Mouse (Mus musculus) liver, embryonic 14 days (tissue): Measurements from ENCODE around the gene Cby1. TPM values are rescaled to one million over a fixed set of nuclear protein-coding genes. Genes with fewer than 3 reads are reported as not detected.

ENCODE experiments used
- polyA plus RNA-seq: library from polyadenylated mRNA; depleted of rRNA; stranded (reverse); fragments of >200 nt; gene quantifications from 2 replicates; pipeline ENCODE4 v1.2.3, GENCODE M21; 2012; rRNA removed

Cby1 gene
- 5.4 and 5.5 TPM in 2 replicates for polyA plus RNA-seq

GRCm38 (mm10) chr15:79658531-79659375 lies at the start of gene Cby1, which contains the start of gene Fam227a:
Gene Cby1 (plus strand): TSS chr15:79659199.
Gene Fam227a (minus strand): TSS chr15:79658956.

GRCm38 (mm10) chr15:79670249-79670971 lies 11.4 kb downstream of the Cby1 start, which contains the start of gene Tomm22:
Gene Tomm22 (plus strand): TSS chr15:79670861.

GRCm38 (mm10) chr15:79687646-79688267 lies 28.8 kb downstream of the Cby1 start, which contains the start of gene Josd1:
Gene Josd1 (minus strand): TSS chr15:79687919.

GRCm38 (mm10) chr15:79690426-79691022 lies 31.5 kb downstream of the Cby1 start, which contains the start of gene Gtpbp1:
Gene Gtpbp1 (plus strand): TSS chr15:79690845.

Other genes with a start within 250 kb of the Cby1 start
- 9.3 and 9.7 TPM in 2 replicates for gene Csnk1e, start 203.6 kb upstream of the Cby1 start, polyA plus RNA-seq
- gene Kcnj4, start 154.0 kb upstream of the Cby1 start, polyA plus RNA-seq: 0.01 TPM in 1 of 2 replicates, not detected in the other
- gene Kdelr3, start 142.8 kb upstream of the Cby1 start, polyA plus RNA-seq: 2.5 and 3.4 TPM in 2 replicates
- 99.7 and 119 TPM in 2 replicates for gene Ddx17, start 112.5 kb upstream of the Cby1 start, polyA plus RNA-seq
- 0.37 and 0.56 TPM in 2 replicates for gene Dmc1, start 54.1 kb upstream of the Cby1 start, polyA plus RNA-seq
- gene Fam227a, start 243 bp upstream of the Cby1 start, polyA plus RNA-seq: 0.47 and 0.58 TPM in 2 replicates
- gene Tomm22, start 11.7 kb downstream of the Cby1 start, polyA plus RNA-seq: 59.4 and 75.8 TPM in 2 replicates
- gene Josd1, start 28.7 kb downstream of the Cby1 start, polyA plus RNA-seq: 17.7 and 22.5 TPM in 2 replicates
- gene Gtpbp1, start 31.6 kb downstream of the Cby1 start, polyA plus RNA-seq: 20.3 and 25.3 TPM in 2 replicates
- gene Sun2, start 83.3 kb downstream of the Cby1 start, polyA plus RNA-seq: 5.3 and 6.8 TPM in 2 replicates
- 5.7 and 5.9 TPM in 2 replicates for gene Dnal4, start 118.7 kb downstream of the Cby1 start, polyA plus RNA-seq
- 0.10 and 0.11 TPM in 2 replicates for gene Nptxr, start 145.6 kb downstream of the Cby1 start, polyA plus RNA-seq
- 0.03 TPM in 1 of 2 replicates, not detected in the other for gene Npcd, start 175.0 kb downstream of the Cby1 start, polyA plus RNA-seq
- gene Cbx6, start 175.5 kb downstream of the Cby1 start, polyA plus RNA-seq: 6.3 and 7.2 TPM in 2 replicates
- gene Apobec3, start 232.5 kb downstream of the Cby1 start, polyA plus RNA-seq: 27.3 and 33.4 TPM in 2 replicates